Mouse (Mus musculus): ENCODE results near the gene Pld1.
"Not testable (repeated sequence)": the region's sequence is repeated elsewhere in the genome, so short reads cannot be mapped to it uniquely, and the experiment has no call there.

Pld1 gene

GRCm38 (mm10) chr3:27942991-27943390 is 4.5 kb downstream of the Pld1 start:
- in situ Hi-C loops (cut with MboI, MseI): no loop called here

- in situ Hi-C loops (cut with MboI, MseI): not testable (repeated sequence)
These were observed 6.9 kb downstream of the Pld1 start for GRCm38 (mm10) chr3:27945397-27945796.

- in situ Hi-C loops (cut with MboI, MseI): no loop called here
These were observed 10.8 kb downstream of the Pld1 start for GRCm38 (mm10) chr3:27949175-27949872.

GRCm38 (mm10) chr3:27949873-27950250 is 11.4 kb downstream of the Pld1 start:
- in situ Hi-C loops (cut with MboI, MseI): no loop called here

GRCm38 (mm10) chr3:27950726-27951125 is 12.2 kb downstream of the Pld1 start:
- in situ Hi-C loops (cut with MboI, MseI): no loop called here

GRCm38 (mm10) chr3:27951721-27952120 is 13.2 kb downstream of the Pld1 start:
- in situ Hi-C loops (cut with MboI, MseI): no loop called here

- in situ Hi-C loops (cut with MboI, MseI): no loop called here
These were observed 17.5 kb downstream of the Pld1 start for GRCm38 (mm10) chr3:27956006-27956405.

GRCm38 (mm10) chr3:27959221-27959620 is 20.7 kb downstream of the Pld1 start:
- in situ Hi-C loops (cut with MboI, MseI): no loop called here

- in situ Hi-C loops (cut with MboI, MseI): no loop called here
These were observed 22.7 kb downstream of the Pld1 start for GRCm38 (mm10) chr3:27961162-27961561.

GRCm38 (mm10) chr3:27963795-27964201 is 25.3 kb downstream of the Pld1 start:
- in situ Hi-C loops (cut with MboI, MseI): no loop called here

- in situ Hi-C loops (cut with MboI, MseI): no loop called here
These were observed 30.2 kb downstream of the Pld1 start for GRCm38 (mm10) chr3:27968671-27969070.

GRCm38 (mm10) chr3:27973936-27974335 is 35.4 kb downstream of the Pld1 start:
- in situ Hi-C loops (cut with MboI, MseI): no loop called here

- in situ Hi-C loops (cut with MboI, MseI): no loop called here
These were observed 36.5 kb downstream of the Pld1 start for GRCm38 (mm10) chr3:27974981-27975380.

GRCm38 (mm10) chr3:27976931-27977544 is 38.5 kb downstream of the Pld1 start:
- in situ Hi-C loops (cut with MboI, MseI): no loop called here

GRCm38 (mm10) chr3:27978030-27978723 is 39.7 kb downstream of the Pld1 start:
- in situ Hi-C loops (cut with MboI, MseI): no loop called here

- in situ Hi-C loops (cut with MboI, MseI): no loop called here
These were observed 43.1 kb downstream of the Pld1 start for GRCm38 (mm10) chr3:27981591-27981990.

GRCm38 (mm10) chr3:27982436-27983017 is 44.0 kb downstream of the Pld1 start:
- in situ Hi-C loops (cut with MboI, MseI): no loop called here

GRCm38 (mm10) chr3:27983274-27983673 is 44.8 kb downstream of the Pld1 start:
- in situ Hi-C loops (cut with MboI, MseI): no loop called here

GRCm38 (mm10) chr3:27983935-27984577 is 45.6 kb downstream of the Pld1 start:
- in situ Hi-C loops (cut with MboI, MseI): no loop called here

- in situ Hi-C loops (cut with MboI, MseI): no loop called here
These were observed 46.1 kb downstream of the Pld1 start for GRCm38 (mm10) chr3:27984620-27985019.

GRCm38 (mm10) chr3:27985344-27985743 is 46.8 kb downstream of the Pld1 start:
- in situ Hi-C loops (cut with MboI, MseI): no loop called here

Data from T-helper 1 cell (primary cell).